Mouse (Mus musculus) right cerebral cortex, adult 2 months (tissue): ENCODE results near the gene Cntnap1.
A peak's percentile ranks its signal among the peaks of the same experiment; 100 is the strongest.
"Not testable (repeated sequence)": the region's sequence is repeated elsewhere in the genome, so short reads cannot be mapped to it uniquely, and the experiment has no call there.

Experiments used
- DNase-seq, 2 experiments: peaks; one replicate each; pipeline ENCODE4 v3.0.0; 2021 to 2022; ENCODE audit warnings: low spot score in 2 of 2

Gene Cntnap1

GRCm38 (mm10) chr11:101149178-101150105, 20.9 kb upstream of the Cntnap1 start:
- no peak for DNase-seq

GRCm38 (mm10) chr11:101151063-101151462, 19.3 kb upstream of the Cntnap1 start:
- no peak for DNase-seq

GRCm38 (mm10) chr11:101152825-101153224, 17.5 kb upstream of the Cntnap1 start:
- DNase-seq = no peak

GRCm38 (mm10) chr11:101154648-101155047, 15.7 kb upstream of the Cntnap1 start:
- no peak for DNase-seq

- no peak for DNase-seq
These were observed 15.2 kb upstream of the Cntnap1 start for GRCm38 (mm10) chr11:101155151-101155550.

GRCm38 (mm10) chr11:101155728-101156371, 14.5 kb upstream of the Cntnap1 start, which contains the start of gene Tubg2:
Gene Tubg2 (plus strand): TSS chr11:101155907.
- peak; percentile 84 to 90 for DNase-seq

GRCm38 (mm10) chr11:101160151-101160550, 10.2 kb upstream of the Cntnap1 start:
- DNase-seq = not testable (repeated sequence)

- DNase-seq = not testable (repeated sequence)
These were observed 9.3 kb upstream of the Cntnap1 start for GRCm38 (mm10) chr11:101160981-101161505.

GRCm38 (mm10) chr11:101161551-101161950, 8.8 kb upstream of the Cntnap1 start:
- DNase-seq = no peak

GRCm38 (mm10) chr11:101162301-101162700, 8.0 kb upstream of the Cntnap1 start:
- DNase-seq = no peak

- DNase-seq = peak in 1 of 2 experiments; percentile 28
These were observed 7.6 kb upstream of the Cntnap1 start for GRCm38 (mm10) chr11:101162772-101163171.

GRCm38 (mm10) chr11:101163476-101164350, 6.6 kb upstream of the Cntnap1 start:
- no peak for DNase-seq

- DNase-seq = no peak
These were observed 6.0 kb upstream of the Cntnap1 start for GRCm38 (mm10) chr11:101164351-101164665.

GRCm38 (mm10) chr11:101164677-101165580, 5.4 kb upstream of the Cntnap1 start:
- DNase-seq = no peak

GRCm38 (mm10) chr11:101166357-101166756, 4.0 kb upstream of the Cntnap1 start:
- DNase-seq = no peak

- no peak for DNase-seq
These were observed 2.9 kb upstream of the Cntnap1 start for GRCm38 (mm10) chr11:101167211-101167962.

GRCm38 (mm10) chr11:101167963-101168300, 2.4 kb upstream of the Cntnap1 start:
- DNase-seq = no peak

- no peak for DNase-seq
These were observed 1.9 kb upstream of the Cntnap1 start for GRCm38 (mm10) chr11:101168301-101168980.

- no peak for DNase-seq
These were observed 819 bp upstream of the Cntnap1 start for GRCm38 (mm10) chr11:101169301-101170107.
